Mouse (Mus musculus) left cerebral cortex, postnatal 36 days (tissue): Measurements from ENCODE around the gene Socs4. TPM values are rescaled to one million over a fixed set of nuclear protein-coding genes. Genes with fewer than 3 reads are reported as not detected.

Experiments
- DNase-seq, 2 experiments: peaks; one replicate each; pipeline ENCODE4 v3.0.0; 2021 to 2022; ENCODE audit warnings: low spot score in 2 of 2, mixed read lengths in 1 of 2
- intact Hi-C: fragments of 180-260 bp; cut with DNase I; formaldehyde crosslinking; loops from one replicate; pipeline ENCODE4 v1.15.1; 2025
- total RNA-seq, 2 experiments: library from RNA; stranded (reverse); gene quantifications; 2 replicates each; pipeline ENCODE4 v1.2.3; 2021

Gene Socs4
- total RNA-seq, 2 experiments from 2014 or later: 11.5 to 11.6 TPM

DNA sequence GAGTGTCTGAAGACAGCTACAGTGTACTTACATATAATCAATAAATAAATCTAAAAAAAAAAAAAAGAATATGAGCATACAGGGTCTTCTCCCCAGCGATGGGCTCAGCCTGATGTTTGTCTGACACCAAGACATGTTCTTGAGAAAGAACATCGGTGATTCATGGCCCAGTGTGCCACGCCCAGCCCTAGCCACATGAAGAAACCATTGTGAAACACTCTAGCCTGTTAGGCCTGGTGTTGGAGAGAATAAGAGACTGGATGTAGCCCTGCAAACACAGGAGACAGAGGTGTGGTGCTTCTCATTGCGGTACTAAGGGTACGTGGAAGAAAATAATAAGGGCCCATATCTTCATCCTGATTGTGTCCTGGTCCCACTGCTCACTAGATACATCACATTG, 50.6 kb downstream of the Socs4 start:
- DNase-seq: no peak
- intact Hi-C loops: no loop called here

DNA sequence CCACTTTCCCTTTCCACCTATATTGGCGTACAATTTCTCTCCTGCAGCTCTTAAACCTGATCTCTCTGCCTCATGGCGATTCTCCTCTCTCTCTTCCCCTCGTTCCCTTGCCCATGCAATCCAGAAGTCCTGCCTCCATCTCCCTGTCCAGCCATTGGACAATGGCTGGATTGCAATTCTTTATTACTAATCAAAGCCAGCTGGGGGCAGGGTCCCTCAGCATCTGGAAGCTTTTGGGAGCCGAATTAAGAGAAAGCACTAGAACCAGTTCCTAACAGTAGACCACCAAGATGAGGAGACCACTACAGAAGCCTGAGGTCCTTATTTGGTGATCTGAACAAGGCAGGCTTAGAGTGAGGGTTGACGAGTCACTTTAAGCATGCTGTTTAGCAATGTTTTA, 55.2 kb downstream of the Socs4 start:
- intact Hi-C loops: no loop called here

DNA sequence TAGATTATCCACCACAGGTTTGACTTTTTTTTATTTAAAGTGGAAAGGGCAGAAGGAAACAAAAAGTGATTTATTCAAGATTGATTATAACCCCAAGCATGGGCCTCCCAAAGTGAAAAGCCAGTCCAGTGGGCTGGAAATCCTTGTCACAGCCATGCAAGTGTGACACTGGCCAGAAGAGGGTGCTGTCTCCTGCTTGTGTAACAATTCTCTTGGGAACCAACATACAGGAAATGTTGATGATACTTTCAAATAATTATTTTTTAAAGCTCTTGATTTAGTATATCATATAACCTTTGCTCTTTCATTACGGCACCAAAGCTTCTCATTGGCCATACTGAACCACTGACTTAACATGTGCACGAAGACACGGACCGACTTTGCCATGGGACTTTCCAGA, 58.1 kb downstream of the Socs4 start:
- intact Hi-C loops: loop anchor here (1.0 to 5.0 kb wide), 2 partner anchors 61 to 197 kb away; no protein-coding TSS in a partner anchor
- DNase-seq: peak; percentile 40 to 63

More for the DNA sequence above, 55.2 kb downstream of the Socs4 start:
- no peak for DNase-seq

GRCm38 (mm10) chr14:47335300-47335699, 58.6 kb downstream of the Socs4 start:
- DNase-seq: no peak
- intact Hi-C loops: loop anchor here (1.0 to 5.0 kb wide), 2 partner anchors 61 to 197 kb away; no protein-coding TSS in a partner anchor

DNA sequence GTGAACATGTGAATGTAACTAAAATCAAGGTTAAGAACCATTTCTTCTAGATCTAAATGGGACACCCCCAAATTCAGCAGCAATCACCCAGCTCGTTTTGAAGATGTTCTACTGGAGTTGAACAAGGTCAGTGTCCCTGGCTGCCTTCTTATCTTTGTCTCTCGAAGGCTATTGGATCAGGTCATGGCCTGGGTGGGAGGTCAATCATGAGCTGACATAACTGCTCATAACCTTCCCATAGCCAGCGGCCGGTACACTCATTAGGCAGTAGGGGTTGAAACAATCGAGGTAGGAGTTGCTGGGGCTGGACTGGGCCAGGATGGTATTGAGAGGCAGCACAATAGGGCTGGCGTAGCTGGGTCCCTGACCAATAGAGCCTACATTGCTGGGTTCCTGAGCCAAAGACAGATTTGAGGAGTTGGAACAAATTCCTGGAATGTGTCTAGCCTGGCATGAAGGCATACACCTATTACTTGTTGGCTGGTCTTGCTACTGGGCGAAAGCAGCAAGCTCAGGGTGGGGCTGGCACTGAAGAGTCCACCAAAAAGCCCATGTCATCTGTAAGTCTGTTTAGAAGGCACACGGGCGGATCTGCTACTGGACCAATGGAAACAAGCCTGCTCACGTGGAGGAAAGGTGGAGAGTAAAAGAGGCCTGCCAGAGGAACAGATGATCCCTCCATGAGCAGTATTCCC, 63.6 kb downstream of the Socs4 start:
- intact Hi-C loops: no loop called here
- no peak for DNase-seq

GRCm38 (mm10) chr14:47341811-47342291, 65.1 kb downstream of the Socs4 start:
- intact Hi-C loops: no loop called here
- no peak for DNase-seq

Other genes with a start within 250 kb of the Socs4 start
- gene Gch1, start 87.5 kb upstream of the Socs4 start, total RNA-seq: 1 to 10 TPM; 1.1 to 1.5 TPM
- 1 to 10 TPM; 4.2 to 5.9 TPM for gene Wdhd1, start 74 bp upstream of the Socs4 start, total RNA-seq
- gene Mapk1ip1l, start 21.3 kb downstream of the Socs4 start, total RNA-seq: 10 to 100 TPM; 42.6 to 54.0 TPM
- under 1 TPM in 1 of 2 experiments, not detected in 1; 0.49 TPM for gene Lgals3, start 90.8 kb downstream of the Socs4 start, total RNA-seq
- gene Dlgap5, start 141.5 kb downstream of the Socs4 start, total RNA-seq: 1 to 10 TPM in 1 of 2 experiments, not detected in 1; 1.1 TPM
- gene Fbxo34, start 173.5 kb downstream of the Socs4 start, total RNA-seq: 100 to 1,000 TPM in 1 of 2 experiments, 10 to 100 TPM in 1; 98.4 to 118 TPM